Mouse (Mus musculus): ENCODE results near the gene Rac1. TPM values are rescaled to one million over a fixed set of nuclear protein-coding genes. Genes with fewer than 3 reads are reported as not detected.
"Not testable (repeated sequence)": the region's sequence is repeated elsewhere in the genome, so short reads cannot be mapped to it uniquely, and the experiment has no call there.

Gene Rac1
- polyA plus RNA-seq, 1 experiment from 2014 or later = 345 TPM

- no peaks in the 10 kb centered on the region for H3K36me3 ChIP-seq (ENCODE audit: control insufficient read depth, insufficient read depth, low read length)
- WGBS = 86% methylated on average over 5 of the region's 5 CpGs
- H3K4me2 ChIP-seq (replicated peaks; ENCODE audit: low read depth) = no peak overlapping the region
- no peaks in the 10 kb centered on the region for H3K9me3 ChIP-seq (ENCODE audit: control insufficient read depth, low read length)
- TF ChIP-seq EP300 (optimal IDR thresholded peaks at IDR 0.05) = no peak
- no peak for TF ChIP-seq CTCF (IDR thresholded peaks at IDR 0.05; ENCODE audit: low read depth)
- no peak overlapping the region for H3K4me3 ChIP-seq (ENCODE audit: low read depth, low read length)
- DNase-seq (ENCODE audit: low spot score) (no peak), ATAC-seq (ENCODE audit: low FRiP score, low TSS enrichment) (no peak; the same call in 1 of the 2 replicates)
- H3K4me1 ChIP-seq (replicated peaks; ENCODE audit: control insufficient read depth, insufficient read depth) = no peaks in the 10 kb centered on the region
- H3K27ac ChIP-seq (replicated peaks) = no peak overlapping the region
- H3K9ac ChIP-seq (ENCODE audit: low read length) = no peak overlapping the region
- no peaks in the 10 kb centered on the region for H3K27me3 ChIP-seq (ENCODE audit: control insufficient read depth, insufficient read depth, low read length)
These were observed 39.4 kb upstream of the Rac1 start for GRCm38 (mm10) chr5:143567258-143567670.

GRCm38 (mm10) chr5:143566804-143567203 is 39.0 kb upstream of the Rac1 start:
- not testable (repeated sequence) for H3K9me3 ChIP-seq (ENCODE audit: control insufficient read depth, low read length); ATAC-seq (ENCODE audit: low FRiP score, low TSS enrichment); H3K4me3 ChIP-seq (ENCODE audit: low read depth, low read length); H3K36me3 ChIP-seq (ENCODE audit: control insufficient read depth, insufficient read depth, low read length); H3K4me2 ChIP-seq (replicated peaks; ENCODE audit: low read depth); DNase-seq (ENCODE audit: low spot score); H3K9ac ChIP-seq (ENCODE audit: low read length); H3K27ac ChIP-seq (replicated peaks); H3K27me3 ChIP-seq (ENCODE audit: control insufficient read depth, insufficient read depth, low read length); H3K4me1 ChIP-seq (replicated peaks; ENCODE audit: control insufficient read depth, insufficient read depth)
- 89% methylated on average over 6 of the region's 6 CpGs for WGBS

- peak; percentile 41 for DNase-seq (ENCODE audit: low spot score)
- 71% methylated on average over 14 of the region's 14 CpGs for WGBS
- Histone ChIP-seq H3K36me3 (ENCODE audit: control insufficient read depth, insufficient read depth, low read length) (no peaks in the 10 kb centered on the region), H3K4me3 (ENCODE audit: low read depth, low read length) (no peak overlapping the region), H3K27ac (replicated peaks) (0 out of 2 replicates have a peak overlapping the region, but pooled peaks have one; percentile 2), H3K4me2 (replicated peaks; ENCODE audit: low read depth) (no peak overlapping the region), H3K9ac (ENCODE audit: low read length) (no peak overlapping the region), H3K27me3 (ENCODE audit: control insufficient read depth, insufficient read depth, low read length) (no peaks in the 10 kb centered on the region), H3K9me3 (ENCODE audit: control insufficient read depth, low read length) (no peaks in the 10 kb centered on the region), H3K4me1 (replicated peaks; ENCODE audit: control insufficient read depth, insufficient read depth) (no peaks in the 10 kb centered on the region)
- TF ChIP-seq EP300 (optimal IDR thresholded peaks at IDR 0.05) (no peak), CTCF (IDR thresholded peaks at IDR 0.05; ENCODE audit: low read depth) (no peak)
- ATAC-seq (ENCODE audit: low FRiP score, low TSS enrichment) = peak; percentile 80
These were observed 33.8 kb upstream of the Rac1 start for GRCm38 (mm10) chr5:143561544-143562185.

- no peak for ATAC-seq (ENCODE audit: low FRiP score, low TSS enrichment)
- Histone ChIP-seq H3K27me3 (ENCODE audit: control insufficient read depth, insufficient read depth, low read length) (no peaks in the 10 kb centered on the region), H3K27ac (replicated peaks) (no peak overlapping the region), H3K36me3 (ENCODE audit: control insufficient read depth, insufficient read depth, low read length) (no peaks in the 10 kb centered on the region), H3K4me3 (ENCODE audit: low read depth, low read length) (no peak overlapping the region), H3K9me3 (ENCODE audit: control insufficient read depth, low read length) (no peaks in the 10 kb centered on the region), H3K4me2 (replicated peaks; ENCODE audit: low read depth) (no peak overlapping the region), H3K4me1 (replicated peaks; ENCODE audit: control insufficient read depth, insufficient read depth) (no peaks in the 10 kb centered on the region), H3K9ac (ENCODE audit: low read length) (no peak overlapping the region)
- DNase-seq (ENCODE audit: low spot score) = no peak
- TF ChIP-seq EP300 (optimal IDR thresholded peaks at IDR 0.05) = no peak
- no peak for TF ChIP-seq CTCF (IDR thresholded peaks at IDR 0.05; ENCODE audit: low read depth)
- WGBS = 92% methylated on average over 4 of the region's 4 CpGs
These were observed 33.2 kb upstream of the Rac1 start for GRCm38 (mm10) chr5:143561009-143561408.

GRCm38 (mm10) chr5:143558731-143559130 is 30.9 kb upstream of the Rac1 start:
- no peak overlapping the region for H3K4me2 ChIP-seq (replicated peaks; ENCODE audit: low read depth)
- H3K4me1 ChIP-seq (replicated peaks; ENCODE audit: control insufficient read depth, insufficient read depth) = no peaks in the 10 kb centered on the region
- DNase-seq (ENCODE audit: low spot score) (no peak), ATAC-seq (ENCODE audit: low FRiP score, low TSS enrichment) (no peak)
- 77% methylated on average over 3 of the region's 3 CpGs for WGBS
- no peaks in the 10 kb centered on the region for H3K9me3 ChIP-seq (ENCODE audit: control insufficient read depth, low read length)
- no peak for TF ChIP-seq CTCF (IDR thresholded peaks at IDR 0.05; ENCODE audit: low read depth)
- no peak for TF ChIP-seq EP300 (optimal IDR thresholded peaks at IDR 0.05)
- no peaks in the 10 kb centered on the region for H3K27me3 ChIP-seq (ENCODE audit: control insufficient read depth, insufficient read depth, low read length)
- H3K27ac ChIP-seq (replicated peaks) = no peak overlapping the region
- no peaks in the 10 kb centered on the region for H3K36me3 ChIP-seq (ENCODE audit: control insufficient read depth, insufficient read depth, low read length)
- H3K9ac ChIP-seq (ENCODE audit: low read length) = no peak overlapping the region
- H3K4me3 ChIP-seq (ENCODE audit: low read depth, low read length) = no peak overlapping the region

- Histone ChIP-seq H3K4me3 (ENCODE audit: low read depth, low read length) (no peak overlapping the region), H3K27me3 (ENCODE audit: control insufficient read depth, insufficient read depth, low read length) (no peaks in the 10 kb centered on the region), H3K9me3 (ENCODE audit: control insufficient read depth, low read length) (no peaks in the 10 kb centered on the region), H3K9ac (ENCODE audit: low read length) (no peak overlapping the region), H3K27ac (replicated peaks) (no peak overlapping the region), H3K4me1 (replicated peaks; ENCODE audit: control insufficient read depth, insufficient read depth) (no peaks in the 10 kb centered on the region), H3K36me3 (ENCODE audit: control insufficient read depth, insufficient read depth, low read length) (no peaks in the 10 kb centered on the region), H3K4me2 (replicated peaks; ENCODE audit: low read depth) (no peak overlapping the region)
- ATAC-seq (ENCODE audit: low FRiP score, low TSS enrichment) (no peak), DNase-seq (ENCODE audit: low spot score) (no peak)
- no peak for TF ChIP-seq CTCF (IDR thresholded peaks at IDR 0.05; ENCODE audit: low read depth)
- no peak for TF ChIP-seq EP300 (optimal IDR thresholded peaks at IDR 0.05)
- WGBS = 87% methylated on average over 6 of the region's 6 CpGs
These were observed 27.4 kb upstream of the Rac1 start for GRCm38 (mm10) chr5:143555233-143555632.

Data from stomach, postnatal 0 days (tissue).